Mouse (Mus musculus) ES-E14 (cell line): Measurements from ENCODE around the gene Syt7. TPM values are rescaled to one million over a fixed set of nuclear protein-coding genes. Genes with fewer than 3 reads are reported as not detected.

Experiments used
- DNase-seq: peaks from one replicate; pipeline ENCODE4 v3.0.0-alpha.2; 2013; ENCODE audit warnings: low read depth, low spot score
- H3K27ac ChIP-seq: 2 replicates; pipeline ENCODE4 v1.5.1; 2012; ENCODE audit warnings: low read depth, mild to moderate bottlenecking, low read length, moderate library complexity, mixed read lengths; ENCODE audit not compliant: poor library complexity, insufficient read depth, severe bottlenecking
- H3K36me3 ChIP-seq: 2 replicates; pipeline ENCODE4 v1.6.1; 2012; ENCODE audit warnings: mild to moderate bottlenecking, low read length, moderate library complexity, mixed read lengths; ENCODE audit not compliant: control insufficient read depth, poor library complexity, insufficient read depth, severe bottlenecking
- H3K4me1 ChIP-seq, 2 experiments: fragments of 150-350 bp in 1 of 2; sonication (generic) in 1 of 2; 2 replicates each; pipeline ENCODE4 v1.6.1; 2012; ENCODE audit warnings: low read length in 2 of 2, mild to moderate bottlenecking in 1 of 2, mixed read lengths in 1 of 2; ENCODE audit not compliant: control insufficient read depth in 2 of 2, insufficient read depth in 2 of 2, poor library complexity in 1 of 2
- H3K4me3 ChIP-seq, 2 experiments: fragments of 150-350 bp in 1 of 2; sonication (generic) in 1 of 2; 2 replicates each; pipeline ENCODE4 v1.5.1; 2012; ENCODE audit warnings: low read length in 2 of 2, low read depth in 1 of 2, mild to moderate bottlenecking in 1 of 2, mixed read lengths in 1 of 2; ENCODE audit not compliant: insufficient read depth in 1 of 2, poor library complexity in 1 of 2, severe bottlenecking in 1 of 2
- H3K9ac ChIP-seq: 2 replicates; pipeline ENCODE4 v1.6.1; 2012; ENCODE audit warnings: low read depth, mild to moderate bottlenecking, low read length, mixed read lengths; ENCODE audit not compliant: poor library complexity, insufficient read depth, severe bottlenecking
- H3K9me3 ChIP-seq: fragments of 150-350 bp; sonication (generic); 2 replicates; pipeline ENCODE4 v1.6.1; 2012; ENCODE audit warnings: low read depth, mild to moderate bottlenecking, low read length; ENCODE audit not compliant: control insufficient read depth, insufficient read depth
- CHD2 ChIP-seq: IDR thresholded peaks from 2 replicates; pipeline ENCODE4 v1.6.1; 2014; ENCODE audit warnings: mild to moderate bottlenecking, low read depth, low read length, inconsistent platforms
- HCFC1 ChIP-seq: IDR thresholded peaks from 2 replicates; pipeline ENCODE4 v1.6.1; 2012; ENCODE audit warnings: low read length, inconsistent platforms, borderline replicate concordance; ENCODE audit not compliant: insufficient read depth
- MAFK ChIP-seq: IDR thresholded peaks from 2 replicates; pipeline ENCODE4 v1.6.1; 2014; ENCODE audit warnings: mild to moderate bottlenecking, low read depth, low read length, inconsistent platforms; ENCODE audit not compliant: insufficient read depth
- ZC3H11A ChIP-seq: IDR thresholded peaks from 2 replicates; pipeline ENCODE4 v1.6.1; 2012; ENCODE audit warnings: low read depth, mild to moderate bottlenecking, inconsistent platforms, low read length, borderline replicate concordance
- ZNF384 ChIP-seq: IDR thresholded peaks from 2 replicates; pipeline ENCODE4 v1.6.1; 2012; ENCODE audit warnings: low read depth, low read length, inconsistent platforms
- in situ Hi-C, 2 experiments: fragments of 600-800 bp; cut with MboI; formaldehyde crosslinking; loops; one replicate each; pipeline ENCODE4 v1.15.1; 2025; ENCODE audit warnings: low sequenced_read_pairs in 2 of 2, inconsistent platforms in 1 of 2; ENCODE audit not compliant: unreplicated experiment in 2 of 2
- total RNA-seq: library from RNA; depleted of rRNA; stranded (reverse); fragments of 300-350 nt; gene quantifications from 2 replicates; pipeline ENCODE4 v1.2.3, GENCODE M21; 2012

Gene Syt7
- total RNA-seq, 1 experiment: 2.6 TPM

DNA sequence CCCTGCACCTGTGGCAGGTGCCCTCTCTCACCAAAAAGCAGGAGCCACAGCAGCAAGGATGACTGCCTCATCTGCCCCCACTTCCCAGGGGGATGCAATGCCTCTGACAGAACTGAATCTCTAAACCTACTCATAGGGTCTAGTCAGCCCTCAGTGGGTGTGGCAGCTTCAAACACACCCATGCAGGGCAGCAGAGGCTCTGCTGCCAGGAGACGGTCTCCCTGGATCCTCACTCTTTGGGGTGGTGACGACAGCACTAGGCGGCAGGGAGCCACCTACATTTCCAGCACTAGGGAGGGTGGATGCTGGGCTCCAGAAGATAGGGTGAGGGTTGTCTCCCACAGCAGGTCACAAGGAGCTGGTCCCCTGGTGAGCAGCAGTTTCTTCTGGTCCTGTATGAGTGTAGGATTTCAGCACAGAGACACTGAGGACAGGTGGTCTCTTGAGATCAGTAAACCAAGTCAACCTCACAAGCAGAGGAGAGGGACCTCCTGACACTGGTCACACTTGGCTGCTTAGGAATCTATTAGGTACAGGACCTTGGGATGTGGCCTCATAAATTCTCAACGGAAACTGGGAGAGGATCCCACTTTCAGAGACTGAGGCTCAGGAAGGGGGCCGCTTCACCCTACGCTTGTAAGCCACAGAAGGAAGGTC lies 26.3 kb upstream of the Syt7 start:
- in situ Hi-C loops: no loop called here
- H3K9ac ChIP-seq: no peak overlapping the region
- no peak overlapping the region for H3K4me3 ChIP-seq
- no peak overlapping the region for H3K27ac ChIP-seq
- no peaks in the 10 kb centered on the region for H3K9me3 ChIP-seq
- TF ChIP-seq ZC3H11A: no peak
- TF ChIP-seq MAFK: no peak
- TF ChIP-seq HCFC1: no peak
- no peak for TF ChIP-seq CHD2
- TF ChIP-seq ZNF384: no peak
- H3K4me1 ChIP-seq: peaks cover 2 to 6% of the 10 kb centered on the region in 2 experiments; a peak in 2 of 4 replicates
- no peak for DNase-seq
- no peaks in the 10 kb centered on the region for H3K36me3 ChIP-seq

DNA sequence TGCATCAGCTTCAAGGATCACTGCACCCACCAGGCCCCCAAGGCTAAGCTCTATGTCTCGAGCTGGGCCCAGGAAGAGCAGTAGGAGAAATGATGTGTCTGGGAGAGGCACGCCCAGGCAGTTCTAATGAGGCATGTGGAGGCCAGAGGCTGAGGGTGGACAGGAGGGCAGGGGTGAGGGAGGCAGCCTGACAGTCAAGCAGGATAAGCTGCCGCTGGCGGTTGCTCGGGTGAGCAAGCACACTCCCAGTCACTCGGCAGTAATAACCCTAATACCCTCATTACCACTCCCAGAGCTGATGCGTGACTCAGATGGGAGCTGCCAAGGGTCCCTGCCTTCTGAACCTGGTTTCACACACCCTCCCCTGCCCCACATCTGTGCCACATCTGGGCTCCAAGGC lies 25.0 kb upstream of the Syt7 start:
- DNase-seq: no peak
- H3K36me3 ChIP-seq: no peaks in the 10 kb centered on the region
- no peak overlapping the region for H3K9ac ChIP-seq
- no peaks in the 10 kb centered on the region for H3K9me3 ChIP-seq
- H3K4me1 ChIP-seq: peaks cover 0 to 3% of the 10 kb centered on the region in 2 experiments; a peak in 1 of 4 replicates
- no peak overlapping the region for H3K27ac ChIP-seq
- no peak overlapping the region for H3K4me3 ChIP-seq
- in situ Hi-C loops: no loop called here
- no peak for TF ChIP-seq ZC3H11A
- TF ChIP-seq HCFC1: no peak
- no peak for TF ChIP-seq MAFK
- TF ChIP-seq ZNF384: no peak

DNA sequence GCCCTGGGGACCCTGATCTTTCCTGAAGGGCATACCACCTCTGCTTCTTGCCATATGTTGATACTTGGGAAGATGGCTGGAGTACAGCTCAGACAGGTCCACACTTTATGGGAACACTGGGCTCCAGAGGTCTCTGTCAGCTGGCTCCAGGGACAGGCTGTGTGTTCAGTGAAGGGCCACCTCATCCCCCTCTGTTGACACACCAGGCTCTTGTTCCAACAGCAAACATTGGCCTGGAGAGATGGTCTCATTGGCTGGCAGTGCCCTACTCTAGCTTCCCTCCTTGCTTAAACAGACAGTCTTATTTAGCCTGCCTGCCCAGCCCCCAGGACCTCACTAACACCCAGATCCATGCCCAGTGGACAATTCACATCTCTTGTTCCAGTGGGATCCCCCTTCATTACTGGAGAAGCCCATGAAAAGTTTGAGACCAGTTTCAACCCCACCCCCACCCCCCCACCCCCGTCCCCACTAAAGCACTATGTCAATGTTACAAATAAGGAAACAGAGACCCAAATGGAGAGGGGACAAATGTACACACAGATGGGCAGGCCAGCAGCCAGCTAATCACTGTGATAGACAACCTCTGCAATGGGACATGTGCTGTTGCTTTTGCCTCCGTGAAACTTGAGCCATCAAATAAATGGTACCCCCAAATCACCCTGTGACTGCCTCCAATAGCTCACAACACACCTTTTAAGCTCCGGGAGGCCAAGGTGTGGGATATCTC lies 22.6 kb upstream of the Syt7 start:
- in situ Hi-C loops: no loop called here

DNA sequence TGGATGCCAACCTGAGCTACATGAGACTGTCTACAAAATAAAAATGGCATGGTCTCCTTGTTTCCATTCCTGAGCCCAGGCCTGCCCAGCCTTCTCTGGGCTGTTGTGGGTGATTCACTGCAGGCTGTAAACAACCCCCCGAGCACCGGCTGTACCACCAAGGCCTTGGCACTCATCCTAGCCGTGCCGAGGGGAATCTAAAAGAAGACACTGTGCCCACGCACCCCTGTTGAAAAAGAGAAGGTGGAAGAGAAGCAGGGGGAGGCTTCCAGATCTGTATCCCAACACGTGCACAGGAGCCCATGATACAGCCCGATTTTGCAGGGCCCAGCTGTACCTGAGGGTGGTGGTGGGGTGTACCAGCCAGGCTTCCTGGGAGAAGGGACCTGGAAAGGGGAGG lies 21.1 kb upstream of the Syt7 start:
- no peaks in the 10 kb centered on the region for H3K36me3 ChIP-seq
- peaks cover 0 to 3% of the 10 kb centered on the region in 2 experiments; a peak in 1 of 4 replicates for H3K4me1 ChIP-seq
- no peak for TF ChIP-seq MAFK
- no peak for TF ChIP-seq HCFC1
- TF ChIP-seq CHD2: no peak
- no peak for TF ChIP-seq ZC3H11A
- no peak for TF ChIP-seq ZNF384
- no peak overlapping the region for H3K9ac ChIP-seq
- no peak overlapping the region for H3K4me3 ChIP-seq
- in situ Hi-C loops: no loop called here
- no peak overlapping the region for H3K27ac ChIP-seq
- DNase-seq: no peak
- H3K9me3 ChIP-seq: no peaks in the 10 kb centered on the region

More for the DNA sequence above, 22.6 kb upstream of the Syt7 start:
- no peak overlapping the region for H3K9ac ChIP-seq
- no peak overlapping the region for H3K27ac ChIP-seq
- H3K4me1 ChIP-seq: peaks cover 0 to 3% of the 10 kb centered on the region in 2 experiments; a peak in 1 of 4 replicates
- H3K4me3 ChIP-seq: no peak overlapping the region
- no peaks in the 10 kb centered on the region for H3K36me3 ChIP-seq
- H3K9me3 ChIP-seq: no peaks in the 10 kb centered on the region
- TF ChIP-seq MAFK: no peak
- no peak for TF ChIP-seq CHD2
- TF ChIP-seq HCFC1: no peak
- TF ChIP-seq ZC3H11A: no peak
- no peak for TF ChIP-seq ZNF384
- DNase-seq: no peak

DNA sequence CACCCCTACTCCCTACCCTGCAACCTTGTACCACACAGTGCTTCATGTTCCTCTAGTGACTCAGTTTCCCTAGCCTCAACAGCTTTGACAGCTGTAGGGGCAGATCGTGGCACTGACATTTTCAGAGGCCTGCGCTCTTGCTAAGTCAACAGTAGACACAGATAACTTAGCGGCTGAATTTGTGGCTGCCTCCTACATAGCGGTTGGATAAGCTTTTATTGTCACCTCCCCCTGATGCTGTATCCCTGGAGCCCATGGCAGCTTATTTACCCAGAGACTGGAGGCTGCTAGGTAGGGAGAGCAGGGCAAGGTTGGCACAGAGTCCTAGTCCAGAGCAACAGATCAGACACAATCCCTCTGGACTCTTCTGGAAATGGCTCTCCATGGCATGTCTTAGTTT lies 19.0 kb upstream of the Syt7 start:
- TF ChIP-seq HCFC1 (no peak), CHD2 (no peak), ZNF384 (no peak), MAFK (no peak), ZC3H11A (no peak)
- in situ Hi-C loops: no loop called here

More for the DNA sequence above, 19.0 kb upstream of the Syt7 start:
- H3K36me3 ChIP-seq: no peaks in the 10 kb centered on the region
- no peak overlapping the region for H3K27ac ChIP-seq
- H3K4me1 ChIP-seq: peaks cover 2 to 4% of the 10 kb centered on the region in 2 experiments; a peak in 1 of 4 replicates
- no peak overlapping the region for H3K4me3 ChIP-seq
- H3K9ac ChIP-seq: no peak overlapping the region
- H3K9me3 ChIP-seq: no peaks in the 10 kb centered on the region
- no peak for DNase-seq
